Mouse (Mus musculus) stomach, postnatal 0 days (tissue): Measurements from ENCODE around the gene Itpka. TPM values are rescaled to one million over a fixed set of nuclear protein-coding genes. Genes with fewer than 3 reads are reported as not detected.

ENCODE experiments used
- ATAC-seq: fragments of 200-750 bp; cut with Nextera tagmentation; 2 replicates; pipeline ENCODE4 v1.8.0; 2017; ENCODE audit not compliant: low FRiP score, low TSS enrichment
- DNase-seq: peaks from one replicate; pipeline ENCODE4 v3.0.0-alpha.2; 2016; ENCODE audit warnings: low spot score
- H3K27ac ChIP-seq: fragments of 300-500 bp; sonication (generic); replicated peaks from 2 replicates; pipeline ENCODE4 v1.5.1; 2014; ENCODE audit warnings: mild to moderate bottlenecking, control low read depth
- H3K27me3 ChIP-seq: fragments of 300-500 bp; sonication (generic); 2 replicates; pipeline ENCODE4 v1.6.1; 2014; ENCODE audit warnings: low read length; ENCODE audit not compliant: control insufficient read depth, insufficient read depth
- H3K36me3 ChIP-seq: fragments of 300-500 bp; sonication (generic); 2 replicates; pipeline ENCODE4 v1.6.1; 2014; ENCODE audit warnings: low read length, mixed read lengths; ENCODE audit not compliant: control insufficient read depth, insufficient read depth
- H3K4me1 ChIP-seq: fragments of 300-500 bp; sonication (generic); replicated peaks from 2 replicates; pipeline ENCODE4 v1.6.1; 2014; ENCODE audit warnings: antibody characterized with exemption; ENCODE audit not compliant: control insufficient read depth, insufficient read depth
- H3K4me2 ChIP-seq: fragments of 300-500 bp; sonication (generic); replicated peaks from 2 replicates; pipeline ENCODE4 v1.6.1; 2014; ENCODE audit warnings: low read depth, mild to moderate bottlenecking, control low read depth, moderate library complexity
- H3K4me3 ChIP-seq: fragments of 300-500 bp; sonication (generic); 2 replicates; pipeline ENCODE4 v1.5.1; 2014; ENCODE audit warnings: low read depth, low read length, control low read depth
- H3K9ac ChIP-seq: fragments of 300-500 bp; sonication (generic); 2 replicates; pipeline ENCODE4 v1.6.1; 2014; ENCODE audit warnings: mild to moderate bottlenecking, low read length, control low read depth, mixed read lengths
- H3K9me3 ChIP-seq: fragments of 300-500 bp; sonication (generic); 2 replicates; pipeline ENCODE4 v1.6.1; 2016; ENCODE audit warnings: low read length; ENCODE audit not compliant: control insufficient read depth
- CTCF ChIP-seq: IDR thresholded peaks from 2 replicates; pipeline ENCODE4 v1.5.1; 2016; ENCODE audit warnings: antibody characterized with exemption, low read depth, mild to moderate bottlenecking, moderate library complexity
- EP300 ChIP-seq: optimal IDR thresholded peaks from 2 replicates; pipeline ENCODE3; 2016; ENCODE audit warnings: antibody characterized with exemption
- WGBS: fragments of 180-500 bp; shearing (Covaris S2); extraction: QIAGEN DNeasy Blood & Tissue Kit; methylation state at CpG from one replicate; pipeline ENCODE4 v1.1.7; 2014; 5-methylcytosine and 5-hydroxymethylcytosine counted together
- polyA plus RNA-seq: library from polyadenylated mRNA; unstranded; fragments of >200 nt; fragmentation: Nextera tagmentation; extraction: Ambion mirVana; gene quantifications from 2 replicates; pipeline ENCODE4 v1.2.1, GENCODE M21; 2015

The Itpka gene
- polyA plus RNA-seq, 1 experiment from 2014 or later = 9.8 TPM

- no peaks in the 10 kb centered on the region for H3K27me3 ChIP-seq
- peak; percentile 38; the same call in 1 of the 2 replicates for ATAC-seq
- H3K9me3 ChIP-seq = no peaks in the 10 kb centered on the region
- H3K4me2 ChIP-seq = no peak overlapping the region
- DNase-seq = peak; percentile 57
- no peak overlapping the region for H3K27ac ChIP-seq
- peaks cover 12% of the 10 kb centered on the region for H3K36me3 ChIP-seq
- H3K9ac ChIP-seq = no peak overlapping the region
- no peaks in the 10 kb centered on the region; the same call in 1 of the 2 replicates for H3K4me1 ChIP-seq
- TF ChIP-seq EP300 = no peak
- TF ChIP-seq CTCF = no peak
- no peak overlapping the region for H3K4me3 ChIP-seq
- WGBS = 12% methylated on average over 12 of the region's 12 CpGs
Observed at GRCm38 (mm10) chr2:119737124-119737523, 5.0 kb upstream of the Itpka start.

DNA sequence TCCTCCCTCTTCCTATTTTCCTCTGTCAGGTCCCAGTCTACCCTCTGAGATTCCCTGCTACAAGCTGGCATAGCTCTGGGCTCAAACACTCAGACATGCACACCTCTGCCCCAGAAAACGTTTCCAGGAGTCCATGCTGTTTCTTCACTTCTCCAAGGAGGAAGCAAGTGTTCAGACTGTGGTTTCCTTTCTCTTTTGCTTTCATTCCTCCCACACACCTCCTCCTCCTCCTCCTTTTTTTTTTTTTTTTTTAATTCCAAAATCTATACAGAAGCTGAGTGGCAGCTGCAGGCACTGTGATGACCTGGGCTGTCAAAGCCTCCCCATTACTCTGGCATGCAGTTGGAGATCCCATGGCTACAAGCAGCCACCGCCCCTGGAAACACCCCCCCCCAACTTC lies 1.6 kb upstream of the Itpka start:
- H3K27me3 ChIP-seq = no peaks in the 10 kb centered on the region
- ATAC-seq = no peak
- peak overlapping the region; percentile 100 for H3K4me2 ChIP-seq
- peaks cover 3% of the 10 kb centered on the region; the same call in 1 of the 2 replicates for H3K4me1 ChIP-seq
- no peak for TF ChIP-seq EP300
- no peak for TF ChIP-seq CTCF
- WGBS = 32% methylated on average over 2 of the region's 2 CpGs
- no peak overlapping the region for H3K4me3 ChIP-seq
- no peaks in the 10 kb centered on the region for H3K36me3 ChIP-seq
- no peak overlapping the region for H3K27ac ChIP-seq
- H3K9me3 ChIP-seq = no peaks in the 10 kb centered on the region
- DNase-seq = no peak
- no peak overlapping the region for H3K9ac ChIP-seq

- Histone ChIP-seq H3K27ac (peak overlapping the region; percentile 91), H3K4me3 (peak overlapping the region; percentile 68), H3K9me3 (no peaks in the 10 kb centered on the region), H3K4me2 (peak overlapping the region; percentile 100), H3K36me3 (no peaks in the 10 kb centered on the region), H3K4me1 (peaks cover 3% of the 10 kb centered on the region; the same call in 1 of the 2 replicates), H3K27me3 (no peaks in the 10 kb centered on the region), H3K9ac (peak overlapping the region; percentile 66)
- TF ChIP-seq CTCF (no peak), EP300 (no peak)
- peak; percentile 81 for DNase-seq
- ATAC-seq = no peak
- 1% methylated on average over 61 of the region's 70 CpGs for WGBS
Observed at GRCm38 (mm10) chr2:119742461-119743175, 481 bp downstream of the Itpka start.

DNA sequence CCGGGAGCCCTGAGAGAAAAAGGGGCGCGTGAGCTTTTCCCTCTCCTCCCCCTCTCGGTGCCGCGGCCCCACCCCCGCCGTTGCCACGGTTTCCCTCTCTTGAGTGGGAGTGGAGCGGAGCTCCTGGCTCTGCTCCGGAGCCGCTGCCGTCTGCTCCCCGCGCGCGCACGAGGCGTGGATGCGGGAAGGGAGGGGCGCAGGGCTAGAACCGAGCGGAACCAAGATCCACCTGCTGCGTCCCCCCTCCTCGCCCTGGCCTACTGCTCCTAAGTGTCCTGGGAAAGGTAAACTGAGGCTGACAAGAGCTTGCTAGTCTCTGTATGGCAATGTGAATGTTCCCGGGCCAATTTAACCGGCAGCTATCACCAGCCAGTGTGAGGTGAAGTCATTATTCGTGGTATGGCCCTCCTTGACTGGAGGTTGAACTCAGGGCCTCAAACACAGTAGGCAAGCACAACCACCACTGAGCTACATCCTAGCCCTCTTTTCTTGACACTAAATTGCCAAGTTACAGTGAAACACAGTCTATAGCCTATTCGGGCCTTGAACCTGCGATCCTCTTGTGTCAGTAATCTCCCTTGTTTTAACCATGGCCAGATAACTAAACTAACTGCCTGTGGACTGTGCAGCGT lies 1.2 kb downstream of the Itpka start:
- no peaks in the 10 kb centered on the region for H3K9me3 ChIP-seq
- H3K4me3 ChIP-seq = peak overlapping the region; percentile 68
- H3K4me1 ChIP-seq = peaks cover 3% of the 10 kb centered on the region; the same call in 1 of the 2 replicates
- WGBS = 10% methylated on average over 27 of the region's 31 CpGs
- H3K27ac ChIP-seq = peak overlapping the region; percentile 91
- H3K27me3 ChIP-seq = no peaks in the 10 kb centered on the region
- DNase-seq (peak; percentile 56), ATAC-seq (no peak)
- peak overlapping the region; percentile 100 for H3K4me2 ChIP-seq
- H3K9ac ChIP-seq = peak overlapping the region; percentile 66
- TF ChIP-seq CTCF = no peak
- no peak for TF ChIP-seq EP300
- no peaks in the 10 kb centered on the region for H3K36me3 ChIP-seq

- Histone ChIP-seq H3K4me3 (peak overlapping the region; percentile 68), H3K4me2 (peak overlapping the region; percentile 100), H3K36me3 (no peaks in the 10 kb centered on the region), H3K27ac (peak overlapping the region; percentile 91), H3K9me3 (no peaks in the 10 kb centered on the region), H3K9ac (no peak overlapping the region), H3K4me1 (peaks cover 3% of the 10 kb centered on the region; the same call in 1 of the 2 replicates), H3K27me3 (no peaks in the 10 kb centered on the region)
- DNase-seq (peak; percentile 82), ATAC-seq (peak; percentile 70)
- TF ChIP-seq EP300 = no peak
- peak; percentile 43 for TF ChIP-seq CTCF
- WGBS = 24% methylated on average over 22 of the region's 22 CpGs
Observed at GRCm38 (mm10) chr2:119743808-119744162, 1.6 kb downstream of the Itpka start.
